Mouse (Mus musculus): ENCODE results near the gene Malsu1.

DNA sequence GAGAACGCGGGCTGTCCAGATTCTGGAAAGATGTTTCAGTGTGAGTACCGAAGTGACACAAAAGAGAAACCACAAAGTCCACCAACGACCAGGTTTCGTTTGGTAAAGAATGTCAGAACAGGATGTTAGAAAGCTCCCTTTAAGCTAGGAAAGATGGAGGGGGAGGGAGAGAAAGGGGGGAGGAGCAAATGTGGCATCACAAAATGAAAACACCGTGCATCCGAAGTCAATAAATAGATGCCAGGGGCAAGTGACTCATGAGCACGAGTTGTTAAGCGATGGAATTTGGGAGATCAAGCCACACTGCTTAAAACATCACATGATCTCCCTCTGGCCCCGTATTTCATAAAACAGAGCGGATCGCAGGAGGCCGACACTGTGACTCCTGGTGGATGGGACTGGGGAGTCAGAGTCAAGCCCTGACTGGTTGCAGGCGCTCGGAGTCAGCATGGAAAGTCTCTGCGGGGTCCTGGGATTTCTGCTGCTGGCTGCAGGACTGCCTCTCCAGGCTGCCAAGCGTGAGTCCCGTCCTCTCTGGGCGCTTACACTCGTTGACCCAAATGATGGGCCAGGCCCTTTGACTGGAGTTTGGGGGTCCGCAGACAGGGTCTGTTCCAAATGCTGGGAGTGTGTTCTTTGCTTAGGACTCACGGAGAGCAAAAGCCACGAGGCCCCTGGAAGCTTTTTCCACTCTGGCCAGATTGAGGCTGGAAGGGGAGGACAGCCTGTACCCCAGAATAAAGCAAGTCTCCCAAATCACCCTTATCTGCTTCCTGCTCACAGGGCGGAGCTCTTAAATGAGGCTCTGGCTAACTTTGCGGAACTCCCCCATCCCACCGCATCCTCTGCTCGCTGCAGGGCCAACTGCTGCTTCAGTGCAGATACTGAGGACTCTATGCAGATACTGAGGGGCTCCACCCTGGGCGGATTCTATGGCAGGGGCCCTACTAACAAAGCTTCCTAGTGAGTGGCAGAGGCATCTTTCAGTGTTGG lies 37.0 kb upstream of the Malsu1 start, which contains the start of gene Gpnmb:
- no peak for TF ChIP-seq CTCF (IDR thresholded peaks at IDR 0.05; ENCODE audit: extremely low read depth, insufficient read length, insufficient replicate concordance, low read depth, low read length)
- TF ChIP-seq POLR2A (IDR thresholded peaks at IDR 0.05; ENCODE audit: low read depth, low read length) = no peak
